Mouse (Mus musculus) heart, embryonic 16.5 days (tissue): Measurements from ENCODE around the gene Afg1l. TPM values are rescaled to one million over a fixed set of nuclear protein-coding genes. Genes with fewer than 3 reads are reported as not detected.

ENCODE experiments used
- ATAC-seq: fragments of 200-750 bp; cut with Nextera tagmentation; replicated peaks from 2 replicates; pipeline ENCODE4 v1.8.0; 2017; ENCODE audit warnings: moderate number of reproducible peaks; ENCODE audit not compliant: insufficient read depth, low FRiP score; ENCODE audit errors: extremely low read depth
- H3K27ac ChIP-seq: fragments of 300-500 bp; sonication (generic); 2 replicates; pipeline ENCODE4 v1.5.1; 2014; ENCODE audit warnings: mild to moderate bottlenecking, low read length, control low read depth, moderate library complexity
- H3K27me3 ChIP-seq: fragments of 300-500 bp; sonication (generic); 2 replicates; pipeline ENCODE4 v1.6.1; 2014; ENCODE audit warnings: low read length, mixed read lengths; ENCODE audit not compliant: control insufficient read depth, insufficient read depth
- H3K36me3 ChIP-seq: fragments of 300-500 bp; sonication (generic); 2 replicates; pipeline ENCODE4 v1.6.1; 2014; ENCODE audit not compliant: control insufficient read depth, insufficient read depth
- H3K4me1 ChIP-seq: fragments of 300-500 bp; sonication (generic); 2 replicates; pipeline ENCODE4 v1.6.1; 2014; ENCODE audit warnings: low read length, mixed read lengths; ENCODE audit not compliant: control insufficient read depth, insufficient read depth
- H3K4me2 ChIP-seq: fragments of 300-500 bp; sonication (generic); 2 replicates; pipeline ENCODE4 v1.6.1; 2014; ENCODE audit warnings: low read depth, mild to moderate bottlenecking, control low read depth, low read length
- H3K4me3 ChIP-seq: fragments of 300-500 bp; sonication (generic); 2 replicates; pipeline ENCODE4 v1.5.1; 2014; ENCODE audit warnings: mild to moderate bottlenecking, control low read depth, low read length
- H3K9ac ChIP-seq: fragments of 300-500 bp; sonication (generic); 2 replicates; pipeline ENCODE4 v1.6.1; 2014; ENCODE audit warnings: low read length, control low read depth
- H3K9me3 ChIP-seq: fragments of 300-500 bp; sonication (generic); replicated peaks from 2 replicates; pipeline ENCODE4 v1.6.1; 2016; ENCODE audit warnings: low read length; ENCODE audit not compliant: control insufficient read depth
- WGBS: fragments of 180-500 bp; shearing (Covaris S2); extraction: QIAGEN DNeasy Blood & Tissue Kit; methylation state at CpG from one replicate; pipeline ENCODE4 v1.1.7; 2014; 5-methylcytosine and 5-hydroxymethylcytosine counted together
- polyA plus RNA-seq: library from polyadenylated mRNA; unstranded; fragments of >200 nt; fragmentation: Nextera tagmentation; extraction: Ambion mirVana; gene quantifications from 2 replicates; pipeline ENCODE4 v1.2.1, GENCODE M21; 2015

Gene Afg1l
- polyA plus RNA-seq, 1 experiment from 2014 or later, result 22.1 TPM

DNA sequence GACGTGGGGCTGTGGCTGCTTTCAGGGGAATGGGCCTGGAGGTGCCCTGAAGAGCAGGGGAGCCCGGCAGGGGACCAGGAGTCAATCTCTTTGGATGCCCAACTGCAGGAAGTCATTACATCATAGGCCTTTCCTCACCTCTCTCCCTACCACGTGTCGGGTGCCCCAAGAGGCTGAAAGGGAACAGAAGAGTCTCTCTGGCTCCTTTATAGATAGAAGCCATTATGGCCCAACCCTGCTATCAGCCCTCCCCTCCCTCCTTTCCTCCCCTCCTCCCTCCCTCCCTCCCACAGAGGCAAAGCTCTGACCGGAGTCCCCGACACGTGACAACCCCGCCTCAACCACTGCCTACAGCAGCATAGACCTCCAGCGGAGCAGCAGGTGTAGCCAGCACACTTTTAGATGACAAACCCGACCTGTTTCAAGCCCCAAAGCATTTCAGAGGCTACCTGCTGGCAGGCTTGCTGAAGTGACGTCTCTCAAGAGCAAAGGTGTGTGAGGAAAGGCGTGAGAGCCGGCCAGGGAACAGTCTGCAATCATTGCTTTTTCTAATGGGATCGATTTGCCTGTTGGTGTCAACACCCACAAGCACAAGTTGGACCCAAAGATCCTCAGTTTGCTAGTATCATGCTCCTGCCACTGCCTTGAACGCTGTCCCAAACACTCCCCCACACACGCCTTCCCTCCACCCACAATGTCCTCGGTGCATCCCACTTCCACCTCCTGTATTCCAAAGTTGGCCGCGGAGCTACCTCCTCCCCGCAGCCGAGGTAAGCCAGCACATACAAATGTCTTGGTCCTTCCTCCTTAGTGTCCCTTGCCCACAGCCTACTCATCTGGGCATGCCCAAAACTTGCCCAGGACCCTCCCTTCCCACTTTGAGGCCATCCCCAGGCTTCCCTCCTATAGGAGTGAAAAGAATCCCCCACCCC is 204.3 kb downstream of the Afg1l start:
- Histone ChIP-seq H3K4me3 (peak overlapping the region; percentile 94), H3K27me3 (no peaks in the 10 kb centered on the region), H3K4me2 (peak overlapping the region; percentile 99), H3K9me3 (no peaks in the 10 kb centered on the region), H3K9ac (peak overlapping the region; percentile 93), H3K27ac (peak overlapping the region; percentile 19), H3K36me3 (no peaks in the 10 kb centered on the region), H3K4me1 (peaks cover 37% of the 10 kb centered on the region)
- WGBS, result 15% methylated on average over 21 of the region's 21 CpGs
- no peak for ATAC-seq

DNA sequence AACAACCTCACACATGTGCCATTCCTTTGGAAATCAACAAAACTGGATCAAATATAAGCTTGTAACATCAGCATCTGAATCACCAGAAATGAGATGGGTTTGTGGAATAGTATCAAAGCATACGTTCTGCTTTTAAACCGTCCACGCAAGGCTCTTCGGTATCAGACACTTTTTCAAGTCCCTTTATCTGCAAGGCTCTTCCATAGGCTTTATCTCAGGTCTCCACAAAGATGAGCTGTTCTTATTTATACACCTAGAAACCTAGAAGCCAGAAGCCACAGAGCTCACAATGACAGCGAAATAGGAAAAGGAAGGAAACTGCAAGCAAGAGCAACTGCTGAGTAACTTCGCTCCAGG is 205.0 kb downstream of the Afg1l start:
- no peak for ATAC-seq
- WGBS, result 54% methylated on average over 6 of the region's 6 CpGs
- peaks cover 32% of the 10 kb centered on the region for H3K4me1 ChIP-seq
- no peaks in the 10 kb centered on the region for H3K9me3 ChIP-seq
- H3K36me3 ChIP-seq, result no peaks in the 10 kb centered on the region
- peak overlapping the region; percentile 19; the same call in 1 of the 2 replicates for H3K27ac ChIP-seq
- peak overlapping the region; percentile 99 for H3K4me2 ChIP-seq
- H3K9ac ChIP-seq, result 0 out of 2 replicates have a peak overlapping the region, but pooled peaks have one; percentile 0
- H3K27me3 ChIP-seq, result no peaks in the 10 kb centered on the region
- peak overlapping the region; percentile 94 for H3K4me3 ChIP-seq

- Histone ChIP-seq H3K27ac (0 out of 2 replicates have a peak overlapping the region, but pooled peaks have one; percentile 2), H3K4me3 (no peak overlapping the region), H3K4me1 (peaks cover 35% of the 10 kb centered on the region)
These were observed 206.7 kb downstream of the Afg1l start for GRCm38 (mm10) chr10:42271454-42272230.

GRCm38 (mm10) chr10:42270277-42271083 is 207.9 kb downstream of the Afg1l start:
- peaks cover 35% of the 10 kb centered on the region for H3K4me1 ChIP-seq
- ATAC-seq, result no peak
- H3K4me2 ChIP-seq, result peak overlapping the region; percentile 38
- H3K36me3 ChIP-seq, result peaks cover 11% of the 10 kb centered on the region
- H3K9ac ChIP-seq, result no peak overlapping the region
- 0 out of 2 replicates have a peak overlapping the region, but pooled peaks have one; percentile 33 for H3K27ac ChIP-seq
- H3K27me3 ChIP-seq, result no peaks in the 10 kb centered on the region
- 42% methylated on average over 10 of the region's 10 CpGs for WGBS
- no peaks in the 10 kb centered on the region for H3K9me3 ChIP-seq
- H3K4me3 ChIP-seq, result no peak overlapping the region

More at GRCm38 (mm10) chr10:42271454-42272230, 206.7 kb downstream of the Afg1l start:
- Histone ChIP-seq H3K9me3 (no peaks in the 10 kb centered on the region), H3K4me2 (no peak overlapping the region), H3K9ac (no peak overlapping the region; the same call in 1 of the 2 replicates), H3K27me3 (no peaks in the 10 kb centered on the region), H3K36me3 (peaks cover 2% of the 10 kb centered on the region; the same call in 1 of the 2 replicates)
- ATAC-seq, result no peak
- 57% methylated on average over 11 of the region's 11 CpGs for WGBS

- WGBS, result 62% methylated on average over 15 of the region's 15 CpGs
These were observed 208.9 kb downstream of the Afg1l start for GRCm38 (mm10) chr10:42269281-42270025.

DNA sequence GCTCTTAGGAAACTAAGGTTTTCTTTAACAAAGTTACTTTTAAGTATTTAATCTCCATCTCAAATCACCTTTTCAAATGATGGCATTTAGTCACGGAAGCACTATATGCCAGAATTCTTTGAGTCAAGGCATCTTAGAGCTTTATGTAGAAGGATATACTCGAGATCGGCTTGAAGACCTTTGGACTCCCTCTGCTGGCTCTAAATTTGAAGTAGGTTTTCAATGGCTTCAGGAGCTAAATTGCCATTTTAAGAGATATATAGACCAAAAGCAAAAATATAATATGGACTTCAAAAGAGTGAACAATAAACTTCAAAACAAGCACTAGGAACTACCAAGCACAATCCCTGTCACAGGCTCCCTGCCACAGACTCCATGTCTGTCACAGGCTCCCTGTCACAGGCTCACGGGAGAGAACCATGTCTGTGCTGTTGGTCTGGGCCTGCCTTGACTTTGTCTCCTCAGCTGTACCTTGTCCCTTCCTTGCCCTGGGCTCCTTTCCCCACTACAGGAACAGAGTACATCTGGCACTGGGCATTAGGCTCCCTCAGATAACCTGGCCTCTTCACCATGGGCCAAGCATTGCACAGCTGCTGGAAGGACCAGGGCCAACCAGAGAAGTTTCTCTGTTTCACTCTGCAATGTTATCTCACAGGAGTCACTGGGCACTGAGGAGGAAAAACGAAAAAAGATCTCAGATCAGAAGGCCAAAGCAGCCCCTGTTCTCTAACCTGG is 210.4 kb downstream of the Afg1l start:
- Histone ChIP-seq H3K9me3 (no peaks in the 10 kb centered on the region), H3K27me3 (no peaks in the 10 kb centered on the region), H3K9ac (no peak overlapping the region), H3K4me3 (no peak overlapping the region), H3K4me2 (no peak overlapping the region), H3K4me1 (peaks cover 23% of the 10 kb centered on the region), H3K27ac (no peak overlapping the region), H3K36me3 (peaks cover 12% of the 10 kb centered on the region)
- 73% methylated on average over 5 of the region's 5 CpGs for WGBS
- ATAC-seq, result no peak

More at GRCm38 (mm10) chr10:42269281-42270025, 208.9 kb downstream of the Afg1l start:
- H3K9ac ChIP-seq, result no peak overlapping the region
- H3K4me1 ChIP-seq, result peaks cover 33% of the 10 kb centered on the region
- H3K4me3 ChIP-seq, result no peak overlapping the region
- no peak overlapping the region for H3K4me2 ChIP-seq
- H3K27me3 ChIP-seq, result no peaks in the 10 kb centered on the region
- peak; percentile 52 for ATAC-seq
- 0 out of 2 replicates have a peak overlapping the region, but pooled peaks have one; percentile 11 for H3K27ac ChIP-seq
- no peaks in the 10 kb centered on the region for H3K9me3 ChIP-seq
- H3K36me3 ChIP-seq, result peaks cover 12% of the 10 kb centered on the region

GRCm38 (mm10) chr10:42265021-42265689 is 213.2 kb downstream of the Afg1l start:
- no peaks in the 10 kb centered on the region for H3K9me3 ChIP-seq
- peaks cover 21% of the 10 kb centered on the region for H3K4me1 ChIP-seq
- no peak overlapping the region for H3K4me3 ChIP-seq
- peaks cover 12% of the 10 kb centered on the region for H3K36me3 ChIP-seq
- no peak overlapping the region for H3K4me2 ChIP-seq
- no peak for ATAC-seq
- H3K9ac ChIP-seq, result no peak overlapping the region
- WGBS, result 78% methylated on average over 11 of the region's 11 CpGs
- no peak overlapping the region for H3K27ac ChIP-seq
- no peaks in the 10 kb centered on the region for H3K27me3 ChIP-seq
